Mouse (Mus musculus) intestine, postnatal 0 days (tissue): ENCODE measurements around the gene Gpkow. TPM values are rescaled to one million over a fixed set of nuclear protein-coding genes. Genes with fewer than 3 reads are reported as not detected.

ENCODE experiments used
- ATAC-seq: fragments of 200-750 bp; cut with Nextera tagmentation; 2 replicates; pipeline ENCODE4 v1.8.0; 2017; ENCODE audit warnings: mild to moderate bottlenecking, moderate TSS enrichment, moderate library complexity
- H3K27ac ChIP-seq: fragments of 300-500 bp; sonication (generic); 2 replicates; pipeline ENCODE4 v1.5.1; 2014; ENCODE audit warnings: mild to moderate bottlenecking, low read depth, low read length, moderate library complexity
- H3K27me3 ChIP-seq: fragments of 300-500 bp; sonication (generic); replicated peaks from 2 replicates; pipeline ENCODE4 v1.6.1; 2014; ENCODE audit warnings: low read length, mixed read lengths; ENCODE audit not compliant: control insufficient read depth, insufficient read depth
- H3K36me3 ChIP-seq: fragments of 300-500 bp; sonication (generic); 2 replicates; pipeline ENCODE4 v1.6.1; 2014; ENCODE audit warnings: mild to moderate bottlenecking, moderate library complexity; ENCODE audit not compliant: control insufficient read depth, insufficient read depth
- H3K4me1 ChIP-seq: fragments of 300-500 bp; sonication (generic); replicated peaks from 2 replicates; pipeline ENCODE4 v1.6.1; 2014; ENCODE audit warnings: antibody characterized with exemption, low read length, mixed read lengths; ENCODE audit not compliant: control insufficient read depth, insufficient read depth
- H3K4me2 ChIP-seq: fragments of 300-500 bp; sonication (generic); replicated peaks from 2 replicates; pipeline ENCODE4 v1.6.1; 2014; ENCODE audit warnings: low read depth, mild to moderate bottlenecking, moderate library complexity
- H3K4me3 ChIP-seq: fragments of 300-500 bp; sonication (generic); 2 replicates; pipeline ENCODE4 v1.5.1; 2014; ENCODE audit warnings: low read depth, low read length
- H3K9ac ChIP-seq: fragments of 300-500 bp; sonication (generic); 2 replicates; pipeline ENCODE4 v1.6.1; 2014; ENCODE audit warnings: mild to moderate bottlenecking, low read depth, low read length
- H3K9me3 ChIP-seq: fragments of 300-500 bp; sonication (generic); 2 replicates; pipeline ENCODE4 v1.6.1; 2016; ENCODE audit warnings: mixed run types; ENCODE audit not compliant: control insufficient read depth
- CTCF ChIP-seq: sonication (generic); IDR thresholded peaks from 2 replicates; pipeline ENCODE4 v1.5.1; 2016; ENCODE audit warnings: low read depth, mild to moderate bottlenecking, control low read depth, antibody characterized with exemption, moderate library complexity
- WGBS: fragments of 180-500 bp; shearing (Covaris S2); extraction: QIAGEN DNeasy Blood & Tissue Kit; methylation state at CpG from one replicate; pipeline ENCODE4 v1.1.7; 2014; 5-methylcytosine and 5-hydroxymethylcytosine counted together
- polyA plus RNA-seq: library from polyadenylated mRNA; unstranded; fragments of >200 nt; fragmentation: Nextera tagmentation; extraction: Ambion mirVana; gene quantifications from 2 replicates; pipeline ENCODE4 v1.2.1, GENCODE M21; 2015

The Gpkow gene
- polyA plus RNA-seq: 13.8 and 14.6 TPM in 2 replicates

DNA sequence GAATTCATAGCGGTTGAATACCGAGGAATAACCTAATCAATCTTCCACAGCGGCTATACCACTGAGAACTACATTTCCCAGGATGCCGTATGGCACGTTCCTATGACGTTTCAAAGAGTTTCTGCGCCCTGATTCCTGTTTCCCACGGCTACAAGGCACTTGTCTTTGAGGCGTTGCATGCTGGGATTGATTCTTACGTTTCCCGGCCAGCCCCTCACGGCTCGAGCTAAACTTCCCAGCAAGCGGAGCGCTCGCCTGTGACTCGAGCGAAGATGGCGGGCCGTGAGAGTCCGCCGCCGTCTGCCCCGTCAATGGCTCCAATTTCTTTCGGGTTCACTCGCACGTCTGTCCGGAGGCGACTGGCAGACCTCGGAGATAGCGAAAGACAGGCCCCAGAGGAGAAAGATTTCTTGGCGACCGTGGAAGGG lies at the start of gene Gpkow:
Gene Gpkow, plus strand, starts transcription at position 178 of the 428 bp plus-strand sequence.
- Histone ChIP-seq H3K27ac (peak within 1 kb of the TSS; percentile 28; the same call in 1 of the 2 replicates), H3K4me2 (peak within 1 kb of the TSS; percentile 60), H3K36me3 (peaks cover 6% of the 10 kb centered on the region; the same call in 1 of the 2 replicates), H3K9ac (peak within 1 kb of the TSS; percentile 50; the same call in 1 of the 2 replicates), H3K27me3 (no peaks in the 10 kb centered on the region), H3K9me3 (no peaks in the 10 kb centered on the region), H3K4me1 (no peaks in the 10 kb centered on the region), H3K4me3 (peak within 1 kb of the TSS; percentile 54)
- ATAC-seq: peak; percentile 92
- WGBS: 17% methylated on average over 33 of the region's 33 CpGs
- no peak for TF ChIP-seq CTCF

DNA sequence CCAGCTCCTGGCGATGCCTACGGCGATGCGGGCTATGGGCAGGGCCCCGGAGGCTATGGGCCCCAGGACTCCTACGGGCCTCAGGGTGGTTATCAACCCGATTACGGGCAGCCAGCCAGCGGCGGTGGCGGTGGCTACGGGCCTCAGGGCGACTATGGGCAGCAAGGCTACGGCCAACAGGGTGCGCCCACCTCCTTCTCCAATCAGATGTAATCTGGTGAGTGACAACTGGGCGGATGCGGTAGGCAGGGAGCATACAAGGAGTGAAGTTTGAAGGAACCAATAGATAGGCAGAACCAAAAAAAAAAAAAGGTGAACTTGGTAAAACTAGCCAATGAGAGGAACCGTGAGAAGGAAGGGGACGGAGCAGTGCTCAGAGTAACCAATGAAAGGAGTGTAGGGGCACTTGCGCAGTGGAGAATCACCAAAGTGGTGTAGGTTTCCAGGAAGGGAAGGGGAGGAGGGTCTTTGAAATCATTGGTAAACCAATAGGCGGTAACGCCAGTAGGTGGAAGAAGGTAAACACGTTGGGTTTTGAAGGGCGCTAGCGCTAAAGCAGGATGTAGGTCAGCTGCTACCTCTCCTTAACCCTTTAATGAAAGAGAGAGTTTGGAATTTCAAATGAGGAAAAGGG lies 48.1 kb upstream of the Gpkow start:
- TF ChIP-seq CTCF: peak; percentile 60
- WGBS: 23% methylated on average over 25 of the region's 25 CpGs
- H3K4me1 ChIP-seq: no peaks in the 10 kb centered on the region
- peak; percentile 96 for ATAC-seq
- H3K9ac ChIP-seq: peak overlapping the region; percentile 46
- peak overlapping the region; percentile 79 for H3K27ac ChIP-seq
- peak overlapping the region; percentile 65 for H3K4me2 ChIP-seq
- no peaks in the 10 kb centered on the region for H3K36me3 ChIP-seq
- no peaks in the 10 kb centered on the region for H3K9me3 ChIP-seq
- no peaks in the 10 kb centered on the region for H3K27me3 ChIP-seq
- H3K4me3 ChIP-seq: peak overlapping the region; percentile 40

DNA sequence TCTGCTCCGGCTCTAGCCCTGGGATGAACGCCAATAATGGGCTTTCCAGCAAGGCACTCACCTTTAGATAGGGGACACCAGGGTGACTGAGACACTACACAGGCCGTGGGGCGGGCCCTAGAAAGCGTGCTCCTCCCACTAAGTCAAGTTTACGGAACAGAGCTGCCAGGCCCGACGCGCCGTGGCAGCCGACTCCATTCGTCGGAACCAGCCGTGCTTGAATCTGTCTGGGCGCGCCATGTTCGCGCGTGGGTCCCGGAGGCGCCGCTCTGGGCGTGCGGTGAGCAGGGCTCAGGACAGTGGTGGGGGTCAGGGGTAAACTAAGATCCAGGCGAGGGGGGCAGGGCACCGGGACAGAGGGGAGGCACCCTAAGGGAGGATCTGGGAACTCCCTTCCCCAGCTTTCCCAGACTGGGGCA lies 39.7 kb upstream of the Gpkow start, which contains the start of gene Prickle3:
Gene Prickle3, plus strand, starts transcription at position 40 of the 419 bp plus-strand sequence.
- Histone ChIP-seq H3K27ac (peak within 1 kb of the TSS; percentile 50; the same call in 1 of the 2 replicates), H3K4me2 (peak within 1 kb of the TSS; percentile 66), H3K27me3 (no peaks in the 10 kb centered on the region), H3K9me3 (no peaks in the 10 kb centered on the region), H3K9ac (peak within 1 kb of the TSS; percentile 48; the same call in 1 of the 2 replicates), H3K4me1 (no peaks in the 10 kb centered on the region), H3K4me3 (peak within 1 kb of the TSS; percentile 46), H3K36me3 (no peaks in the 10 kb centered on the region)
- peak; percentile 65 for ATAC-seq
- TF ChIP-seq CTCF: no peak
- WGBS: 17% methylated on average over 26 of the region's 26 CpGs

DNA sequence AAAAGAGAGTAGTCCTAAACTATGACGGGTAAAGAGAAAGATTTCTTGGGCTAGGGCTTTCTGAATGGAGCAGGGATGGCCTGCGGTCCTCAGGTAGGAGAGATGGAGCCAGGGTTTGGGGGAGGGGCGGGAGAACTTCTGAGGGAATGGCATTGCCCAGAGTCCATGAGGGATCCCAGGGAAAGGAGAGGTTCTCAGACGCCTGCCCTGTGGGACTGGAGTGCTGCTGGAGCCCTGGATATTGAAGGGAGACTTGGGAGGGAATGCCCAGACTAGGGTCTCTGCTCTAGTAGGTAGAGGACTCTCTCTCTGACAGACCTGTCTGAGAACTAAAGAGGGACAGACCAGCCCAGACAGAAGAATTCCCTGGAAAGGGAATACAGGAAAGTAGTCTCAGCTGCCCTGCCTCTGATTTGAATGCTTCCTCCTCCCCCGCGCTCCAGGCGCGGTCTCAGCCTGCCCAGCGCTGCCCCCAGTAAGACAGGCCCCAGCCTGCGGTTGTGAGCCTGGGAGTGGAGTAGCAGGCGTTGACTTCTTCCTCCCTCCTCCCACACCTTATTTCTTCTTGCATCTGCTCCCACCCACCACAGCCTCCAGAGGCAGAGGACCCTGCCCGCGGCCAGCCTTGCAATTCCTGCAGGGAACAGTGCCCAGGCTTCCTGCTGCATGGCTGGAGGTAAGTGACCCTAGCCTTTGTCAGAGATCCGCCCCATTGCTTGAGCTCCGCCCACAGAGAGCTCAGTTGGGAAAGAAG lies 38.7 kb upstream of the Gpkow start:
- Histone ChIP-seq H3K4me2 (peak overlapping the region; percentile 66), H3K36me3 (no peaks in the 10 kb centered on the region), H3K4me3 (peak overlapping the region; percentile 46), H3K27me3 (no peaks in the 10 kb centered on the region), H3K9me3 (no peaks in the 10 kb centered on the region), H3K9ac (peak overlapping the region; percentile 37; the same call in 1 of the 2 replicates), H3K4me1 (no peaks in the 10 kb centered on the region), H3K27ac (peak overlapping the region; percentile 50; the same call in 1 of the 2 replicates)
- no peak for TF ChIP-seq CTCF
- 27% methylated on average over 15 of the region's 15 CpGs for WGBS
- ATAC-seq: peak; percentile 79

DNA sequence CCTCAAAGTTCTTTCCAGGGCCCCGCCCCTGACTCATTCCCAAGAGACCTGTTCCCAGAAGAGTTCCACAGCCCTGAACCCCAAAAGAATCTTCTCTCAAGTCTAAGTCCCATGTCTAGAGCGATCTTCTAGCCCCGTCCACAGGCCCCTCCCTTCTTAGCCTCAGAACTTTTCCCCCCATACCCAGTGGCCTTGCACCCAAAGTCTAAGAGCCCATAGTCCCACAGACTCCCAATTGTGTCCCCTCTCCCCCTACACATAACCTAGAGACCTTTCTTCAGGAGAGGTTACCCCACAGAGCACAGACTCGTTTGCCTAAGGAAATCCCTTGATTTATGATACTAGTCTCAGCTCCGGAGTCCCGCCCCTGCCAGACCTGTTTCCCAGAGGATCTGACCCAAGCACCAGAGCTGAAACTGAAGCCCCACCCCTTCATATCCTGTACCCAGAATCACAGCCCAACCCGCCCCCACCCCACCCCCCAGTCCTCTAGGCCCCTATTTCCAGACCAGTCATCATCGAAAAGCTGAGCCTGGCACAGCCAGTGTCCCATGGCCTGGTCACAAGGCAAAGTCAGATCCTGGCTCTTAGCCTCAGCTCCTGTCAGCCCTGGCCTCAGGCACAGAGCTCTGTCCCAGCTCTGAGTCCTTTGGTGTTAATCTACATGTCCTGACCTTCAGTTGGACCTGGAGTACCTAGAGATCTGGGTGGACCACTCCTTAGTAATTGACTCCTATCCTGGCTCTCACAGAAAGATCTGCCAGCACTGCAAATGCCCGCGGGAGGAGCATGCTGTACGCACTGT lies 37.9 kb upstream of the Gpkow start:
- peak overlapping the region; percentile 66 for H3K4me2 ChIP-seq
- no peaks in the 10 kb centered on the region for H3K9me3 ChIP-seq
- H3K4me1 ChIP-seq: no peaks in the 10 kb centered on the region
- TF ChIP-seq CTCF: no peak
- ATAC-seq: peak; percentile 53
- no peaks in the 10 kb centered on the region for H3K27me3 ChIP-seq
- H3K27ac ChIP-seq: peak overlapping the region; percentile 50; the same call in 1 of the 2 replicates
- H3K4me3 ChIP-seq: peak overlapping the region; percentile 46
- H3K36me3 ChIP-seq: no peaks in the 10 kb centered on the region
- WGBS: 38% methylated on average over 11 of the region's 11 CpGs
- H3K9ac ChIP-seq: peak overlapping the region; percentile 37; the same call in 1 of the 2 replicates

DNA sequence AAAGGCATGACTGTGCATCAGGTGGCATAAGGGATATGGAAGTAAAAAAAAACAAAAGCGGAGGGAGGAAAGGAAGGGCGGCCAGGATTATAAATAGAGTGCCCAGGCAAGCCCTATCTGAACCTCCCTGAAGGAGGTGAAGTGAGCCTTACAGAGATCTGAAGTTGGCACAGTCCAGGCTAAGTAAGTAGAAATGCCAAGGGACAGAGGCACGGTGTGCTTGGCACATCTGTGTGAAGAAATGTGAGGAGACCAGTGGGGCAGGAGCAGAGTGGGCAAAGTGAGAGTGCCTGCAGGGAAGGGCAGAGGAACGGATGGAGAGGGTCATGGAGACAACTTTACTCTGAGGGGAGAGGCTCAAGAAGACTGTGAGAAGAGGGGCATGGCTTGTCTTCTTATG lies 35.8 kb upstream of the Gpkow start:
- Histone ChIP-seq H3K9ac (no peak overlapping the region), H3K4me2 (no peak overlapping the region), H3K27ac (no peak overlapping the region), H3K4me1 (no peaks in the 10 kb centered on the region), H3K4me3 (no peak overlapping the region), H3K36me3 (peaks cover 3% of the 10 kb centered on the region; the same call in 1 of the 2 replicates), H3K27me3 (no peaks in the 10 kb centered on the region), H3K9me3 (no peaks in the 10 kb centered on the region)
- ATAC-seq: no peak
- TF ChIP-seq CTCF: no peak
- WGBS: 78% methylated on average over 4 of the region's 4 CpGs
